Mouse (Mus musculus) heart, adult 2 months (tissue): ENCODE measurements around the gene Cux2.

ENCODE experiments used
- CTCF ChIP-seq: fragments of 200-600 bp; IDR thresholded peaks from 2 replicates; pipeline ENCODE4 v1.8.1; 2022; ENCODE audit warnings: antibody characterized with exemption, mild to moderate bottlenecking, moderate library complexity
- EP300 ChIP-seq: fragments of 200-500 bp; IDR thresholded peaks from 2 replicates; pipeline ENCODE4 v1.6.1; 2011; ENCODE audit warnings: low read depth, low read length, control low read depth; ENCODE audit not compliant: insufficient read depth

- TF ChIP-seq CTCF (no peak), EP300 (no peak)
Measured at GRCm38 (mm10) chr5:122025117-122025516, 24.8 kb downstream of the Cux2 start.
